Mouse (Mus musculus): ENCODE measurements around the gene Trmt10c.
"Not testable (repeated sequence)": the region's sequence is repeated elsewhere in the genome, so short reads cannot be mapped to it uniquely, and the experiment has no call there.

- TF ChIP-seq CTCF (IDR thresholded peaks at IDR 0.05; ENCODE audit: insufficient read depth, low read length); POLR2A (IDR thresholded peaks at IDR 0.05; ENCODE audit: borderline replicate concordance, extremely low read depth, low read depth, low read length): not testable (repeated sequence)
Observed at GRCm38 (mm10) chr16:56048038-56048437, 10.4 kb upstream of the Trmt10c start, which contains the start of gene Senp7.
